In the genomic region with DNA sequence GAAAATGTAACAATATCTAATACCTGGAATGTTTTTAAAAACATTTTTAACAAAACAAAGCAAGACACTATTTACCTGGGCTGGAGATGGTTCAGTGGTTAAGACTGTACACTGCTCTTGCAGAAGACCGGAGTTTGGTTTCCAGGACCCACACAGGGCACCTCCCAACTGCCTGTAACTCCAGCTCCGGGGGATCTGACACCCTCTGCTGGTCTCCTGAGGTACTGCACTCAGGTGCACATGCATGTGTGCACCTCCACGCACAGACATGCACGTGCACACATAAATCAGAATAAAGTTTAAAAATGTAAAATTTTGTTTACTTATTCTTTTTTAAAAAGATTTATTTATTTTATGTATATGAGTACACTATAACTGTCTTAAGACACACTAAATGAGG, we compare ENCODE assay signal across 21 mouse cellular contexts.
DNase-seq lines count a peak whose midpoint lies in the region; ATAC-seq and TF ChIP-seq lines count a peak whose summit lies in the region.
"Had no signal": no experiment of that assay in that cellular context is flagged by ENCODE, and none has a peak within 500 bp of the region (broad histone marks: within the 10 kb centered on the region; RNA-seq: fewer than 3 reads in every experiment).

No protein-coding gene starts in this region.

- ATAC-seq in midbrain, postnatal 0 days (ENCODE audit: low FRiP score): no peak
- no peak for ATAC-seq in midbrain, embryonic 11.5 days (ENCODE audit: low FRiP score)
- ATAC-seq: CD4-positive, CD25-positive, alpha-beta regulatory T cell, adult 4 months; forebrain, embryonic 13.5 days; Patski had no signal

- no peak overlapping the region for H3K9ac ChIP-seq in midbrain, postnatal 0 days (replicated peaks; ENCODE audit: low read length, poor library complexity, severe bottlenecking)
- no peak overlapping the region for H3K9ac ChIP-seq in midbrain, embryonic 11.5 days (ENCODE audit: low read length)
- H3K9ac ChIP-seq: forebrain, embryonic 13.5 days; hindbrain, embryonic 13.5 days; midbrain, embryonic 12.5 days had no signal

- no peak overlapping the region for H3K27ac ChIP-seq in layer of hippocampus, adult 2 months
- no peak overlapping the region for H3K27ac ChIP-seq in midbrain, postnatal 0 days (ENCODE audit: low read depth, low read length)
- H3K27ac ChIP-seq in midbrain, embryonic 11.5 days (ENCODE audit: low read depth, low read length): no peak overlapping the region
- no peak overlapping the region for H3K27ac ChIP-seq in small intestine, adult 2 months (ENCODE audit: insufficient read depth, low read depth, low read length)
- H3K27ac ChIP-seq: forebrain, embryonic 13.5 days; hindbrain, embryonic 13.5 days; midbrain, embryonic 12.5 days had no signal

- H3K4me3 ChIP-seq in layer of hippocampus, adult 2 months: no peak overlapping the region
- no peak overlapping the region for H3K4me3 ChIP-seq in midbrain, postnatal 0 days (ENCODE audit: low read depth, low read length)
- no peak overlapping the region for H3K4me3 ChIP-seq in midbrain, embryonic 11.5 days (ENCODE audit: low read depth, low read length)
- H3K4me3 ChIP-seq in small intestine, adult 2 months (ENCODE audit: low read depth, low read length): no peak overlapping the region
- H3K4me3 ChIP-seq: forebrain, embryonic 13.5 days; hindbrain, embryonic 13.5 days; midbrain, embryonic 12.5 days had no signal

- TF ChIP-seq POLR2A in small intestine, adult 2 months (IDR thresholded peaks at IDR 0.05; ENCODE audit: low read depth, low read length): no peak

- WGBS in midbrain, postnatal 0 days: 91% methylated on average over 4 of the region's 4 CpGs
- 82% methylated on average over 4 of the region's 4 CpGs for WGBS in midbrain, embryonic 11.5 days
- 75% methylated on average over 4 of the region's 4 CpGs for WGBS in small intestine, adult 2 months

- H3K4me2 ChIP-seq in midbrain, postnatal 0 days (ENCODE audit: low read depth, low read length, poor library complexity, severe bottlenecking): no peak overlapping the region
- H3K4me2 ChIP-seq in midbrain, embryonic 11.5 days: no peak overlapping the region
- H3K4me2 ChIP-seq: forebrain, embryonic 13.5 days; hindbrain, embryonic 13.5 days; midbrain, embryonic 12.5 days had no signal

- H3K9me3 ChIP-seq in midbrain, postnatal 0 days (ENCODE audit: low read length): no peaks in the 10 kb centered on the region
- H3K9me3 ChIP-seq in midbrain, embryonic 11.5 days (ENCODE audit: control insufficient read depth, low read length): no peaks in the 10 kb centered on the region
- H3K9me3 ChIP-seq: forebrain, embryonic 13.5 days; midbrain, embryonic 12.5 days had no signal

- peak; percentile 55 for TF ChIP-seq CTCF in layer of hippocampus, adult 2 months (conservative IDR thresholded peaks at IDR 0.05)
- TF ChIP-seq CTCF in midbrain, postnatal 0 days (IDR thresholded peaks at IDR 0.05): peak; percentile 50
- TF ChIP-seq CTCF in small intestine, adult 2 months (IDR thresholded peaks at IDR 0.05; ENCODE audit: extremely low read depth, insufficient read length, insufficient replicate concordance, low read depth, low read length): 0 out of 2 replicates have a peak, but pooled peaks have one; percentile 21

- H3K36me3 ChIP-seq in midbrain, postnatal 0 days (ENCODE audit: insufficient read depth, low read length): no peaks in the 10 kb centered on the region
- H3K36me3 ChIP-seq in midbrain, embryonic 11.5 days (ENCODE audit: control insufficient read depth, insufficient read depth, low read length): no peaks in the 10 kb centered on the region
- no peaks in the 10 kb centered on the region for H3K36me3 ChIP-seq in small intestine, adult 2 months (ENCODE audit: control insufficient read depth, insufficient read depth, low read length)
- H3K36me3 ChIP-seq: hindbrain, embryonic 13.5 days; midbrain, embryonic 12.5 days had no signal

- no peaks in the 10 kb centered on the region for H3K4me1 ChIP-seq in midbrain, postnatal 0 days (ENCODE audit: insufficient read depth, low read length)
- no peaks in the 10 kb centered on the region for H3K4me1 ChIP-seq in midbrain, embryonic 11.5 days (ENCODE audit: control insufficient read depth, insufficient read depth, low read length)
- no peaks in the 10 kb centered on the region for H3K4me1 ChIP-seq in small intestine, adult 2 months (ENCODE audit: control insufficient read depth, insufficient read depth, insufficient read length, low read length)
- H3K4me1 ChIP-seq: forebrain, embryonic 13.5 days; hindbrain, embryonic 13.5 days; midbrain, embryonic 12.5 days had no signal

- peaks cover 6% of the 10 kb centered on the region; the same call in 1 of the 2 replicates for H3K27me3 ChIP-seq in midbrain, postnatal 0 days (ENCODE audit: insufficient read depth, low read length)
- H3K27me3 ChIP-seq in midbrain, embryonic 11.5 days (ENCODE audit: control insufficient read depth, insufficient read depth, low read length): no peaks in the 10 kb centered on the region
- H3K27me3 ChIP-seq in small intestine, adult 2 months (ENCODE audit: control insufficient read depth, insufficient read depth, low read length): no peaks in the 10 kb centered on the region
- H3K27me3 ChIP-seq: forebrain, embryonic 13.5 days had no signal

- DNase-seq in layer of hippocampus, adult 2 months (ENCODE audit: low spot score in 2 of 2): no peak
- DNase-seq in layer of hippocampus, adult 9-10 months (ENCODE audit: low spot score): no peak
- DNase-seq in midbrain, postnatal 0 days (ENCODE audit: low spot score): no peak
- no peak for DNase-seq in midbrain, embryonic 11.5 days (ENCODE audit: low spot score, missing footprints)
- peak; percentile 75 for DNase-seq in R1 (ENCODE audit: low read depth, low spot score)
- DNase-seq in adrenal gland, adult 8-10 months: no peak
- DNase-seq: adrenal gland, postnatal 10 days; cerebellum, adult 9-10 months; embryo, embryonic 11 days; heart, adult 11 months; heart, postnatal 10 days; kidney, adult 18-20 months; lung, postnatal 36 days; right cerebral cortex, postnatal 14 days; thymus, postnatal 25 days had no signal
